Mouse (Mus musculus): ENCODE results near the gene Wnt3a. TPM values are rescaled to one million over a fixed set of nuclear protein-coding genes. Genes with fewer than 3 reads are reported as not detected.

Wnt3a gene
- total and polyA plus RNA-seq, 2 experiments from 2014 or later: 0.31 to 0.68 TPM

DNA sequence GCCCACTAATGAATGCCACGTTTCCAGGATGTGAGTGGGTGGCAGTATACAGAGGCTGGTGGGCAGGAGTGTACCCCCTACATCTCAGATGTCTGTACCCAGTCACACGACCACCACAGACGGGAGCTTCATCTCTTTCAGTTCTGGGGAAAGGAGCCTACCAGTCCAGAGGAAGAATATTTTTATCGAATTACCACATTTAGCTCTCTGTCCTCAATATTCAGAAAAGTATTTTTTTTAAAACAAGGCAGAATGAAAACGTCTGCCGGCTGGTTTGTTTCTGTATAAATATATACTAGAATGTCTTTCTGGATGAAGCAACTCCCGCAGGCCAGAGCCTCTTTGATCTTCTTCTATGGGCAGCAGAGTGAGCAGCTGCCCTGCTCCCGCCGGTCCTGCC is 42.4 kb upstream of the Wnt3a start:
- H3K4me2 ChIP-seq (ENCODE audit: low read depth, low read length): no peak overlapping the region
- no peak for TF ChIP-seq CTCF (IDR thresholded peaks at IDR 0.05; ENCODE audit: low read depth)
- H3K27me3 ChIP-seq (ENCODE audit: insufficient read depth, low read length): no peaks in the 10 kb centered on the region; the same call in 1 of the 2 replicates
- ATAC-seq (no peak), DNase-seq (ENCODE audit: low spot score) (no peak)
- WGBS: 57% methylated on average over 9 of the region's 9 CpGs
- no peaks in the 10 kb centered on the region for H3K36me3 ChIP-seq (ENCODE audit: insufficient read depth, low read length)
- H3K4me1 ChIP-seq (ENCODE audit: insufficient read depth, low read length): no peaks in the 10 kb centered on the region
- H3K27ac ChIP-seq: no peak overlapping the region
- H3K9me3 ChIP-seq (ENCODE audit: low read length): no peaks in the 10 kb centered on the region
- H3K9ac ChIP-seq (replicated peaks; ENCODE audit: low read length): no peak overlapping the region
- H3K4me3 ChIP-seq (ENCODE audit: low read length): no peak overlapping the region

- no peaks in the 10 kb centered on the region for H3K36me3 ChIP-seq (ENCODE audit: insufficient read depth, low read length)
- DNase-seq (ENCODE audit: low spot score) (no peak), ATAC-seq (no peak)
- H3K27me3 ChIP-seq (ENCODE audit: insufficient read depth, low read length): no peaks in the 10 kb centered on the region; the same call in 1 of the 2 replicates
- no peaks in the 10 kb centered on the region for H3K9me3 ChIP-seq (ENCODE audit: low read length)
- no peak overlapping the region for H3K4me2 ChIP-seq (ENCODE audit: low read depth, low read length)
- H3K27ac ChIP-seq: no peak overlapping the region
- 87% methylated on average over 16 of the region's 16 CpGs for WGBS
- no peaks in the 10 kb centered on the region for H3K4me1 ChIP-seq (ENCODE audit: insufficient read depth, low read length)
- no peak overlapping the region for H3K4me3 ChIP-seq (ENCODE audit: low read length)
- TF ChIP-seq CTCF (IDR thresholded peaks at IDR 0.05; ENCODE audit: low read depth): no peak
- no peak overlapping the region for H3K9ac ChIP-seq (replicated peaks; ENCODE audit: low read length)
These were observed 40.8 kb upstream of the Wnt3a start for GRCm38 (mm10) chr11:59331167-59331869.

DNA sequence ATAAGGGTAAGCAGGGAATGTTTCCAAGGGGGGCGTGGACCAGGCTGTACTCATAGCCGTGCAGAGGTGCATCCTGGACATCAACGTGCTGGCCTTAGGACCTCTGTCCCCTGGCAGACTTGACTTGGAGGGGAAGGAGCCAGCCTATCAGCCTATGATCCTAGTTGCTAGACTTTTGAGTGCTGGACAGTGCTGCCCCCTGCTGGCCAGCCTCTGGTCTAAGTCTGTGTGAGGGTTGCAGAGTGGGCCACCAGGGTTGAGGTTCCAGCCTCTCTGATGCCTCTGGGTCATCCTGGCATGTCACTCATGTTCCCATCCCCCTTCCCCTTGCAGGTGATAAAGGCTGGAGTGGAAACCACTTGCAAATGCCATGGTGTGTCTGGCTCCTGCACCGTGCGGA is 40.0 kb upstream of the Wnt3a start:
- 46% methylated on average over 5 of the region's 5 CpGs for WGBS
- Histone ChIP-seq H3K9ac (replicated peaks; ENCODE audit: low read length) (no peak overlapping the region), H3K4me1 (ENCODE audit: insufficient read depth, low read length) (no peaks in the 10 kb centered on the region), H3K27me3 (ENCODE audit: insufficient read depth, low read length) (no peaks in the 10 kb centered on the region; the same call in 1 of the 2 replicates), H3K9me3 (ENCODE audit: low read length) (no peaks in the 10 kb centered on the region), H3K4me3 (ENCODE audit: low read length) (no peak overlapping the region), H3K4me2 (ENCODE audit: low read depth, low read length) (no peak overlapping the region), H3K36me3 (ENCODE audit: insufficient read depth, low read length) (no peaks in the 10 kb centered on the region), H3K27ac (no peak overlapping the region)
- ATAC-seq (peak; percentile 71), DNase-seq (ENCODE audit: low spot score) (peak; percentile 74)
- TF ChIP-seq CTCF (IDR thresholded peaks at IDR 0.05; ENCODE audit: low read depth): peak; percentile 85

DNA sequence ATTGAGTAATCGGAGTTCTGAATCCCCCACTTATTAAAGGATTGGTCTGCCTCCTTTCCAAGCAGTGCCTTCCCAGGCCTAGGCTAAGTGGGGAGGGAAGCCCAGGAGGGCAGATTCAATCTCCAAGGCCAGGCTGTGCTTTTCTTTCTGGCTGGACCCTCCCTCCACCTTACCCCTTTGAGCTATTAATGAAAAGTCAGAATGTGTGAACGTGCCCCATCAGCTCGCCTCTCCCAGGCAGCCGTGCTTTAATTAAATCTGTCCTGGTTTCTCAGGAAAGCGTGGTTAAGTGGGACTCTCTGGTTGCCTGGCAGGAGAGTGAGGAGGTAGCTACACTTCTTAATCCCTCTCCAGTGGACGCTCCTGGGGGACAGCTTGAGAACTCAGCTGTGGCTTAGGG is 39.1 kb upstream of the Wnt3a start:
- Histone ChIP-seq H3K9ac (replicated peaks; ENCODE audit: low read length) (no peak overlapping the region), H3K36me3 (ENCODE audit: insufficient read depth, low read length) (no peaks in the 10 kb centered on the region), H3K27ac (no peak overlapping the region), H3K9me3 (ENCODE audit: low read length) (no peaks in the 10 kb centered on the region), H3K27me3 (ENCODE audit: insufficient read depth, low read length) (no peaks in the 10 kb centered on the region; the same call in 1 of the 2 replicates), H3K4me2 (ENCODE audit: low read depth, low read length) (no peak overlapping the region), H3K4me3 (ENCODE audit: low read length) (no peak overlapping the region), H3K4me1 (ENCODE audit: insufficient read depth, low read length) (no peaks in the 10 kb centered on the region)
- peak; percentile 6; the same call in 1 of the 2 replicates for ATAC-seq
- no peak for TF ChIP-seq CTCF (IDR thresholded peaks at IDR 0.05; ENCODE audit: low read depth)
- WGBS: 25% methylated on average over 6 of the region's 6 CpGs
- DNase-seq (ENCODE audit: low spot score): peak; percentile 32

- no peaks in the 10 kb centered on the region; the same call in 1 of the 2 replicates for H3K27me3 ChIP-seq (ENCODE audit: insufficient read depth, low read length)
- TF ChIP-seq CTCF (IDR thresholded peaks at IDR 0.05; ENCODE audit: low read depth): no peak
- ATAC-seq (no peak), DNase-seq (ENCODE audit: low spot score) (no peak)
- no peak overlapping the region for H3K4me3 ChIP-seq (ENCODE audit: low read length)
- no peaks in the 10 kb centered on the region for H3K9me3 ChIP-seq (ENCODE audit: low read length)
- no peak overlapping the region for H3K9ac ChIP-seq (replicated peaks; ENCODE audit: low read length)
- no peaks in the 10 kb centered on the region for H3K36me3 ChIP-seq (ENCODE audit: insufficient read depth, low read length)
- no peaks in the 10 kb centered on the region for H3K4me1 ChIP-seq (ENCODE audit: insufficient read depth, low read length)
- H3K27ac ChIP-seq: no peak overlapping the region
- no peak overlapping the region for H3K4me2 ChIP-seq (ENCODE audit: low read depth, low read length)
- 69% methylated on average over 18 of the region's 18 CpGs for WGBS
These were observed 37.1 kb upstream of the Wnt3a start for GRCm38 (mm10) chr11:59327625-59328024.

DNA sequence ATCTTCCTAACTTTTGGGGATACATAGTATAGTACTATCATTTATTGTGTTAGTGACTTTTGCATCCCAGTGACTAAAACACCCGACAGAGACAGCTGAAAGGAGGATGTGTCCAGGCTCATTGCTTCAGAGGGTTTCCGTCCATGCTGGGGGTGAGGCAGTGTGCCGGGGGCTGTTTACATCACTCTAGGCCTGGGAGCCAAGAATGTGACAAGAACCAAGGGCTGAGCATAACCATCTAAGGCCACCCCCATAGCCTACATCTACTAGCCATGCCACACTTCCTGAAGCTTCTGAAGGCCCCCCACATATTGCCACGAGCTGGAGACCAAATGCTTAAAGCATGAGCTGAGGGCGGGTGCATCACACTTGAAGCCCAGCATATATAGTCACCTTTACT is 34.2 kb upstream of the Wnt3a start:
- ATAC-seq: no peak
- Histone ChIP-seq H3K4me3 (ENCODE audit: low read length) (no peak overlapping the region), H3K9ac (replicated peaks; ENCODE audit: low read length) (no peak overlapping the region), H3K9me3 (ENCODE audit: low read length) (no peaks in the 10 kb centered on the region), H3K27me3 (ENCODE audit: insufficient read depth, low read length) (no peaks in the 10 kb centered on the region), H3K36me3 (ENCODE audit: insufficient read depth, low read length) (no peaks in the 10 kb centered on the region), H3K4me1 (ENCODE audit: insufficient read depth, low read length) (no peaks in the 10 kb centered on the region), H3K4me2 (ENCODE audit: low read depth, low read length) (no peak overlapping the region), H3K27ac (no peak overlapping the region)
- no peak for TF ChIP-seq CTCF (IDR thresholded peaks at IDR 0.05; ENCODE audit: low read depth)
- DNase-seq (ENCODE audit: low spot score): no peak
- 53% methylated on average over 5 of the region's 5 CpGs for WGBS

- no peak overlapping the region for H3K9ac ChIP-seq (replicated peaks; ENCODE audit: low read length)
- no peak overlapping the region for H3K27ac ChIP-seq
- TF ChIP-seq CTCF (IDR thresholded peaks at IDR 0.05; ENCODE audit: low read depth): no peak
- no peak overlapping the region for H3K4me3 ChIP-seq (ENCODE audit: low read length)
- no peaks in the 10 kb centered on the region for H3K36me3 ChIP-seq (ENCODE audit: insufficient read depth, low read length)
- 39% methylated on average over 3 of the region's 3 CpGs for WGBS
- H3K9me3 ChIP-seq (ENCODE audit: low read length): no peaks in the 10 kb centered on the region
- peak; percentile 32; the same call in 1 of the 2 replicates for ATAC-seq
- no peaks in the 10 kb centered on the region for H3K4me1 ChIP-seq (ENCODE audit: insufficient read depth, low read length)
- no peak overlapping the region for H3K4me2 ChIP-seq (ENCODE audit: low read depth, low read length)
- no peak for DNase-seq (ENCODE audit: low spot score)
- no peaks in the 10 kb centered on the region for H3K27me3 ChIP-seq (ENCODE audit: insufficient read depth, low read length)
These were observed 32.4 kb upstream of the Wnt3a start for GRCm38 (mm10) chr11:59322988-59323387.

Data from hindbrain, postnatal 0 days (tissue).